Mouse (Mus musculus): ENCODE results near the gene Gm4302. TPM values are rescaled to one million over a fixed set of nuclear protein-coding genes. Genes with fewer than 3 reads are reported as not detected.

Gene Gm4302
- not detected for polyA plus RNA-seq (2017; shearing (Covaris generic))

DNA sequence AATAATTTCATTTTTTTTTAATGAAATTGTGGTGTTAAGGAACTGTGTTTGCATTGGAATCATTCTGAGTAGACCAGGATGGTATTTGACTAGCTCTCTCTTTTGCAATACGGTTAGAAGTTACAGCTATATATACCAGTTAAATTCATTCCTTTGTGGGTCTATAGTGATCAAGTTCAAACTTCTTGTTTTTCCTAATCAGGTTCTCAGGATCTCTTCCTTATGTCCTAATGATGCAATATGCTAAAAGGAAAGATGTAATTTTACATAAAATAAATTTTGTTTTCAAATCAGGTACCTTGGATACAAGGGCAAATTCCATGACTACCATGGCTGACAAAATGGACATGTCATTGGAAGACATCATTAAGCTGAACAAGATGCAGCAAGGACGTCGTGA lies at the start of gene Gm4302:
Gene Gm4302, plus strand, starts transcription at position 301 of the 400 bp plus-strand sequence.

DNA sequence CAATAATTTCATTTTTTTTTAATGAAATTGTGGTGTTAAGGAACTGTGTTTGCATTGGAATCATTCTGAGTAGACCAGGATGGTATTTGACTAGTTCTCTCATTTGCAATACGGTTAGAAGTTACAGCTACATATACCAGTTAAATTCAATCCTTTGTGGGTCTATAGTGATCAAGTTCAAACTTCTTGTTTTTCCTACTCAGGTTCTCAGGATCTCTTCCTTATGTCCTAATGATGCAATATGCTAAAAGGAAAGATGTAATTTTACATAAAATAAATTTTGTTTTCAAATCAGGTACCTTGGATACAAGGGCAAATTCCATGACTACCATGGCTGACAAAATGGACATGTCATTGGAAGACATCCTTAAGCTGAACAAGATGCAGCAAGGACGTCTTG lies 5.3 kb upstream of the Gm4302 start, which contains the start of gene Gm4301:
Gene Gm4301, plus strand, starts transcription at position 301 of the 400 bp plus-strand sequence.

GRCm38 (mm10) chr10:100345672-100346071 lies 5.0 kb downstream of the Gm4302 start, which contains the start of gene Gm4303:
Gene Gm4303, plus strand, starts transcription at chr10:100345972.

DNA sequence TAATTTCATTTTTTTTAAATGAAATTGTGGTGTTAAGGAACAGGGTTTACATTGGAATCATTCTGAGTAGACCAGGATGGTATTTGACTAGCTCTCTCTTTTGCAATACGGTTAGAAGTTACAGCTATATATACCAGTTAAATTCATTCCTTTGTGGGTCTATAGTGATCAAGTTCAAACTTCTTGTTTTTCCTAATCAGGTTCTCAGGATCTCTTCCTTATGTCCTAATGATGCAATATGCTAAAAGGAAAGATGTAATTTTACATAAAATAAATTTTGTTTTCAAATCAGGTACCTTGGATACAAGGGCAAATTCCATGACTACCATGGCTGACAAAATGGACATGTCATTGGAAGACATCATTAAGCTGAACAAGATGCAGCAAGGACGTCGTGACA lies 10.2 kb downstream of the Gm4302 start, which contains the start of gene Gm4305:
Gene Gm4305, plus strand, starts transcription at position 301 of the 400 bp plus-strand sequence.

DNA sequence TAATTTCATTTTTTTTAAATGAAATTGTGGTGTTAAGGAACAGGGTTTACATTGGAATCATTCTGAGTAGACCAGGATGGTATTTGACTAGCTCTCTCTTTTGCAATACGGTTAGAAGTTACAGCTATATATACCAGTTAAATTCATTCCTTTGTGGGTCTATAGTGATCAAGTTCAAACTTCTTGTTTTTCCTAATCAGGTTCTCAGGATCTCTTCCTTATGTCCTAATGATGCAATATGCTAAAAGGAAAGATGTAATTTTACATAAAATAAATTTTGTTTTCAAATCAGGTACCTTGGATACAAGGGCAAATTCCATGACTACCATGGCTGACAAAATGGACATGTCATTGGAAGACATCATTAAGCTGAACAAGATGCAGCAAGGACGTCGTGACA lies 20.4 kb downstream of the Gm4302 start, which contains the start of gene Gm4307:
Gene Gm4307, plus strand, starts transcription at position 301 of the 400 bp plus-strand sequence.

GRCm38 (mm10) chr10:100382460-100382859 lies 41.8 kb downstream of the Gm4302 start, which contains the start of gene Gm4312:
Gene Gm4312, minus strand, starts transcription at chr10:100382560.

Other genes with a start within 250 kb of the Gm4302 start
- gene Gm4301, start 5.2 kb upstream of the Gm4302 start, polyA plus RNA-seq (2017; shearing (Covaris generic)), result not detected
- gene Gm4303, start 5.1 kb downstream of the Gm4302 start, polyA plus RNA-seq (2017; shearing (Covaris generic)), result not detected
- not detected for gene Gm4305, start 10.3 kb downstream of the Gm4302 start, polyA plus RNA-seq (2017; shearing (Covaris generic))
- not detected for gene Gm4307, start 20.5 kb downstream of the Gm4302 start, polyA plus RNA-seq (2017; shearing (Covaris generic))
- gene Gm4312, start 41.7 kb downstream of the Gm4302 start, polyA plus RNA-seq (2017; shearing (Covaris generic)), result not detected
- gene Tmtc3, start 146.5 kb downstream of the Gm4302 start, polyA plus RNA-seq (2017; shearing (Covaris generic)), result 3.5 TPM
- gene Cep290, start 146.7 kb downstream of the Gm4302 start, polyA plus RNA-seq (2017; shearing (Covaris generic)), result 3.8 TPM
- 9.6 TPM for gene 4930430F08Rik, start 249.6 kb downstream of the Gm4302 start, polyA plus RNA-seq (2017; shearing (Covaris generic))
- not detected for gene 1700017N19Rik, start 249.6 kb downstream of the Gm4302 start, polyA plus RNA-seq (2017; shearing (Covaris generic))

Measured in CD4-positive, CD25-positive, alpha-beta regulatory T cell, adult 9 weeks (primary cell).